Mouse (Mus musculus): ENCODE measurements around the gene Swap70.

DNA sequence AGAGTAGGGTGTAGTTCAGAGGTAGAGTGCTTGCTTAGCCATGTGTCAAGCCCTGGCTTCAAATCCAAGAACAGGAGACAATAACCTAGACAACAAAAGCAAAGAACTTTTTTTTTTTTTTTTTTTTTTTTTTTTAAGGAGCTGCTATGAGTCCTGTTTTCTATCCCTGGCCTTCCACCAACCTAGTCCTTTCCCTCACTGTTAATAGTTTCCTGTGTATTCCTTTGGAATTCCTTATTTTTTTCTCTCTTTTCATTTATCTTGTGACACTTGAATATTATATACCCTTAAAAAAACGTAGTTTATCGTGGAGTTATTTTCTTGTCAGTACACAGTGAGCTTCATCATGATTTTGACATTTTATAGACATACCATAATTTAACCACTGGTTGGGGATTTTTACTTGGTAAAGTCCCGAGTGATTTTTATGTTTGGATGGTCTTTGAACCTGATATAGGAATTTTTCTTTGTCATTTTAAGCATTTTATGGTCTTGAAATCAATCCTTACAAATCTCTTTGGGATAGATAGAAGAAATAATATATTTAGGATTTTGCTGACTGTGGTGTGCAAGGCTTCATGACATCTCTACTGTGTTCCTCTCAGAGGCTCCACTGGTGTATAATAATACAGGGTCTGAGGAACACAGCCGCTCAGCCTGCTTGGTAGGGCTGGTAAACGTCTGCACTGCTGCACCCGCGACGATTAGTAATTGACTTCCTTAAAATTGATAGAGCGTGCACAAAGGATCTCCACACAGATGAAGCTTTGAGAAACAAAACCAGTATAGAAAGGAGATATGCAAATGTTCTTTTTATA, 20.2 kb downstream of the Swap70 start:
- TF ChIP-seq CTCF (IDR thresholded peaks at IDR 0.05; ENCODE audit: borderline replicate concordance, insufficient read depth, low read length): no peak
- TF ChIP-seq POLR2A (IDR thresholded peaks at IDR 0.05; ENCODE audit: low read depth, low read length): no peak
